Mouse (Mus musculus): Measurements from ENCODE around the gene Zfp830.

Zfp830 gene

GRCm38 (mm10) chr11:82763742-82764437 lies at the start of gene Zfp830, which contains the start of gene Cct6b:
Gene Zfp830 (plus strand): TSS chr11:82764345.
Gene Cct6b (minus strand): TSS chr11:82764321.
- peak; percentile 90 to 95 for DNase-seq (ENCODE audit: low spot score in 2 of 2)

- no peak for DNase-seq (ENCODE audit: low spot score in 2 of 2)
Measured at GRCm38 (mm10) chr11:82719294-82719693, 44.9 kb upstream of the Zfp830 start.

- DNase-seq (ENCODE audit: low spot score in 2 of 2) = no peak
Measured at GRCm38 (mm10) chr11:82726862-82727261, 37.3 kb upstream of the Zfp830 start.

- DNase-seq (ENCODE audit: low spot score in 2 of 2) = no peak
Measured at GRCm38 (mm10) chr11:82734227-82734626, 29.9 kb upstream of the Zfp830 start.

- DNase-seq (ENCODE audit: low spot score in 2 of 2) = no peak
Measured at GRCm38 (mm10) chr11:82739006-82739405, 25.1 kb upstream of the Zfp830 start.

GRCm38 (mm10) chr11:82746138-82746537 lies 18.0 kb upstream of the Zfp830 start:
- DNase-seq (ENCODE audit: low spot score in 2 of 2) = peak; percentile 65 to 83

- DNase-seq (ENCODE audit: low spot score in 2 of 2) = peak; percentile 24 to 66
Measured at GRCm38 (mm10) chr11:82746857-82747366, 17.2 kb upstream of the Zfp830 start.

- DNase-seq (ENCODE audit: low spot score in 2 of 2) = no peak
Measured at GRCm38 (mm10) chr11:82752349-82753115, 11.6 kb upstream of the Zfp830 start.

GRCm38 (mm10) chr11:82755919-82756318 lies 8.2 kb upstream of the Zfp830 start:
- DNase-seq (ENCODE audit: low spot score in 2 of 2) = no peak

- DNase-seq (ENCODE audit: low spot score in 2 of 2) = no peak
Measured at GRCm38 (mm10) chr11:82762286-82762829, 1.8 kb upstream of the Zfp830 start.

GRCm38 (mm10) chr11:82763261-82763660 lies 884 bp upstream of the Zfp830 start:
- DNase-seq (ENCODE audit: low spot score in 2 of 2) = no peak

- DNase-seq (ENCODE audit: low spot score in 2 of 2) = no peak
Measured at GRCm38 (mm10) chr11:82764438-82764924, 336 bp downstream of the Zfp830 start.

- no peak for DNase-seq (ENCODE audit: low spot score in 2 of 2)
Measured at GRCm38 (mm10) chr11:82780134-82780533, 16.0 kb downstream of the Zfp830 start.

- peak; percentile 90 to 95 for DNase-seq (ENCODE audit: low spot score in 2 of 2)
Measured at GRCm38 (mm10) chr11:82780983-82781903, 17.1 kb downstream of the Zfp830 start, which contains the start of gene Lig3. Gene Lig3 (plus strand): TSS chr11:82781108.

- DNase-seq (ENCODE audit: low spot score in 2 of 2) = no peak
Measured at GRCm38 (mm10) chr11:82782197-82782596, 18.1 kb downstream of the Zfp830 start.

- no peak for DNase-seq (ENCODE audit: low spot score in 2 of 2)
Measured at GRCm38 (mm10) chr11:82783453-82783852, 19.3 kb downstream of the Zfp830 start.

- DNase-seq (ENCODE audit: low spot score in 2 of 2) = no peak
Measured at GRCm38 (mm10) chr11:82806656-82807055, 42.5 kb downstream of the Zfp830 start.

GRCm38 (mm10) chr11:82807370-82807769 lies 43.2 kb downstream of the Zfp830 start:
- DNase-seq (ENCODE audit: low spot score in 2 of 2) = no peak

- DNase-seq (ENCODE audit: low spot score in 2 of 2) = no peak
Measured at GRCm38 (mm10) chr11:82808485-82808884, 44.3 kb downstream of the Zfp830 start.

All from spleen, postnatal 4 days (tissue).